Mouse (Mus musculus) midbrain, embryonic 10.5 days (tissue): ENCODE measurements around the gene Rrp36. TPM values are rescaled to one million over a fixed set of nuclear protein-coding genes. Genes with fewer than 3 reads are reported as not detected.
A peak's percentile ranks its signal among the peaks of the same experiment; 100 is the strongest.

ENCODE experiments used
- DNase-seq: peaks from one replicate; pipeline ENCODE4 v3.0.0-alpha.2; 2017; ENCODE audit warnings: low spot score
- H3K27ac ChIP-seq: fragments of 300-500 bp; sonication (generic); replicated peaks from 2 replicates; pipeline ENCODE4 v1.5.1; 2016; ENCODE audit warnings: mild to moderate bottlenecking
- H3K27me3 ChIP-seq: fragments of 300-500 bp; sonication (generic); 2 replicates; pipeline ENCODE4 v1.6.1; 2016; ENCODE audit warnings: low read depth, mild to moderate bottlenecking; ENCODE audit not compliant: poor library complexity, severe bottlenecking
- H3K36me3 ChIP-seq: fragments of 300-500 bp; sonication (generic); 2 replicates; pipeline ENCODE4 v1.6.1; 2016; ENCODE audit warnings: mild to moderate bottlenecking, moderate library complexity
- H3K4me1 ChIP-seq: fragments of 300-500 bp; sonication (generic); 2 replicates; pipeline ENCODE4 v1.6.1; 2016
- H3K4me3 ChIP-seq: fragments of 300-500 bp; sonication (generic); 2 replicates; pipeline ENCODE4 v1.5.1; 2016; ENCODE audit warnings: mild to moderate bottlenecking, moderate library complexity
- H3K9me3 ChIP-seq: fragments of 300-500 bp; sonication (generic); replicated peaks from 2 replicates; pipeline ENCODE4 v1.6.1; 2016; ENCODE audit warnings: mild to moderate bottlenecking
- WGBS: fragments of 180-500 bp; shearing (Covaris S2); methylation state at CpG from one replicate; pipeline ENCODE4 v1.1.7; 2016; 5-methylcytosine and 5-hydroxymethylcytosine counted together
- polyA plus RNA-seq: library from polyadenylated mRNA; unstranded; fragments of >200 nt; fragmentation: Nextera tagmentation; extraction: Ambion mirVana; gene quantifications from 2 replicates; pipeline ENCODE4 v1.2.1, GENCODE M21; 2016

The Rrp36 gene
- polyA plus RNA-seq, 1 experiment from 2014 or later, result 69.4 TPM

DNA sequence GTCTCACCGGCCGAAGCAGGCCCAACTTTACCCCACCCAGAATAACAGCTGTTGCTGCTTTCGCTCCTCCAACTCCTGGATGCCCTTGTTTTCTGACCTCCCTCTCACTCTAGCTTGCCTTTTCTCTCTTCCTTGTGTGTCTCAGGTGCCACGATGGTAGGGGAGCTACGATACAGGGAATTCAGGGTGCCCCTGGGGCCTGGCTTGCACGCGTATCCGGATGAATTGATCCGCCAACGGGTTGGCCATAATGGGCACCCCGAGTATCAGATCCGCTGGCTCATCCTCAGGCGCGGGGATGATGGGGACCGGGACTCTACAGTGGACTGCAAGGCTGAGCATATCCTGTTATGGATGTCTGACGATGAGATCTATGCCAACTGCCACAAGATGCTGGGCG lies 22.9 kb downstream of the Rrp36 start:
- WGBS, result 82% methylated on average over 17 of the region's 17 CpGs
- H3K4me1 ChIP-seq, result peaks cover 49% of the 10 kb centered on the region
- peak overlapping the region; percentile 96 for H3K27ac ChIP-seq
- no peaks in the 10 kb centered on the region for H3K9me3 ChIP-seq
- peak overlapping the region; percentile 82 for H3K4me3 ChIP-seq
- H3K27me3 ChIP-seq, result no peaks in the 10 kb centered on the region
- peaks cover 63% of the 10 kb centered on the region for H3K36me3 ChIP-seq
- no peak for DNase-seq

- H3K27ac ChIP-seq, result peak within 1 kb of the TSS; percentile 96
- peak within 1 kb of the TSS; percentile 82 for H3K4me3 ChIP-seq
- peaks cover 50% of the 10 kb centered on the region for H3K4me1 ChIP-seq
- H3K27me3 ChIP-seq, result no peaks in the 10 kb centered on the region
- peaks cover 55% of the 10 kb centered on the region for H3K36me3 ChIP-seq
- peak; percentile 94 for DNase-seq
- 2% methylated on average over 58 of the region's 58 CpGs for WGBS
- no peaks in the 10 kb centered on the region for H3K9me3 ChIP-seq
These were observed 23.7 kb downstream of the Rrp36 start, which contains the start of gene Cul7 for GRCm38 (mm10) chr17:46650232-46651031. Cul7 (plus strand) TSS chr17:46650337.

DNA sequence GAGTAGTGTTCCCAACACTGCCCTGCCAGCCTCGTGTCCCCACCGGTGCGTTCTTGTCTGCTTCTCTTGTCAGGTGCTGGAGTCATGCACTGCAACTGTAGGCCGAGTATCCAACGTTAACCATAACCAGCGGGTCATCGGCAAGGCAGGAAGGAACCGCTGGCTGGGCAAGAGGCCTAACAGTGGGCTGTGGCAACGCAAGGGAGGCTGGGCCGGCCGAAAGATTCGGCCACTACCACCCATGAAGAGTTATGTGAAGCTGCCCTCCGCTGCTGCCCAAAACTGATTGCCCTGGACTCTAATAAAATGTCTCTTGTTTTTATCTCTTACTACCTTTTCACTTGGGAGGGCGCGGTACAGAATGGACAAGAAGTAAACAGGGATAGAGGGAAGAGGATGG lies 24.3 kb downstream of the Rrp36 start:
- Histone ChIP-seq H3K4me3 (peak overlapping the region; percentile 82), H3K36me3 (peaks cover 50% of the 10 kb centered on the region), H3K27me3 (no peaks in the 10 kb centered on the region), H3K9me3 (no peaks in the 10 kb centered on the region), H3K4me1 (peaks cover 56% of the 10 kb centered on the region), H3K27ac (peak overlapping the region; percentile 96)
- DNase-seq, result no peak
- 47% methylated on average over 15 of the region's 15 CpGs for WGBS

DNA sequence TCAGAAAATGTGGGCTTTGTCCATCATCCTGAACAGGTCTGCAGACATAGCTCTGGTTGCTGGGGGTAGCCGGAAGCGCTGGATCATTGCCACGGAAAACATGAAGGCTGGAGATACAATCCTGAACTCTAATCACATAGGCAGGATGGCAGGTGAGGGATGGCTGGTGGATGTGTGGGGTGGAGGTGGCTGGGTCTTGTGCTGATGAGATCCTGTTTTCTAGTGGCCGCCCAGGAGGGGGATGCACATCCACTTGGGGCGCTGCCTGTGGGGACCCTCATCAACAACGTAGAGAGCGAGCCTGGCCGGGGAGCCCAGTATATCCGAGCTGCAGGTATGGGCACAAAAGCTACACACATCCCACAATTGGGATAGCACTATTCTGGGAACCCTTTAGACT lies 25.7 kb downstream of the Rrp36 start:
- no peaks in the 10 kb centered on the region for H3K27me3 ChIP-seq
- H3K4me1 ChIP-seq, result peaks cover 64% of the 10 kb centered on the region
- H3K27ac ChIP-seq, result no peak overlapping the region
- H3K9me3 ChIP-seq, result no peaks in the 10 kb centered on the region
- DNase-seq, result no peak
- H3K4me3 ChIP-seq, result 0 out of 2 replicates have a peak overlapping the region, but pooled peaks have one; percentile 7
- 89% methylated on average over 9 of the region's 9 CpGs for WGBS
- peaks cover 36% of the 10 kb centered on the region for H3K36me3 ChIP-seq

- no peak overlapping the region for H3K27ac ChIP-seq
- WGBS, result 95% methylated on average over 7 of the region's 7 CpGs
- peaks cover 28% of the 10 kb centered on the region for H3K36me3 ChIP-seq
- no peaks in the 10 kb centered on the region for H3K27me3 ChIP-seq
- H3K9me3 ChIP-seq, result no peaks in the 10 kb centered on the region
- 0 out of 2 replicates have a peak overlapping the region, but pooled peaks have one; percentile 80 for H3K4me3 ChIP-seq
- DNase-seq, result no peak
- H3K4me1 ChIP-seq, result peaks cover 57% of the 10 kb centered on the region
These were observed 26.9 kb downstream of the Rrp36 start for GRCm38 (mm10) chr17:46647279-46647678.

DNA sequence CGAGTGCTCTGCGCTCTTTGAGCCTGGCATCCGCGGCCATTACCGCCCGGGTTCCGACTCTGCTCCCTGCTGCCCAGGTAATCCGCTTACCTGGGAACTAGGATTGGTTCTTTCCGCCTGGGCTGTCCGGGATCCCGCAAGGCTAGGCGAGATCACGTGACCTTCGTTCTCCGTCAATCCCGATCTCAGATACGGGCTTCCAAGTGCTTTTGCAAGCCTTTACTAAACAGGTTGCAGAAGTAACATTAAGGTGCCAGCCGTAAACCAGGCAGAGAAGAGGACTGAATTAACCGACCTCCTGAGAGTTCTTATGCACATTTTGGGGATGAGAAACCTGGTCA lies 27.9 kb downstream of the Rrp36 start:
- no peaks in the 10 kb centered on the region for H3K9me3 ChIP-seq
- under 1% methylated on average over 19 of the region's 19 CpGs for WGBS
- peak overlapping the region; percentile 80 for H3K4me3 ChIP-seq
- no peak for DNase-seq
- peaks cover 47% of the 10 kb centered on the region for H3K4me1 ChIP-seq
- H3K36me3 ChIP-seq, result peaks cover 31% of the 10 kb centered on the region
- H3K27ac ChIP-seq, result peak overlapping the region; percentile 90
- no peaks in the 10 kb centered on the region for H3K27me3 ChIP-seq

GRCm38 (mm10) chr17:46645561-46646321 lies 28.4 kb downstream of the Rrp36 start, which contains the start of the genes Klc4 and Mrpl2:
Klc4 (minus strand) TSS chr17:46646022.
Mrpl2 (plus strand) TSS chr17:46646229.
- peak within 1 kb of the TSS; percentile 80 for H3K4me3 ChIP-seq
- peaks cover 42% of the 10 kb centered on the region for H3K4me1 ChIP-seq
- WGBS, result under 1% methylated on average over 53 of the region's 53 CpGs
- H3K27me3 ChIP-seq, result no peaks in the 10 kb centered on the region
- H3K36me3 ChIP-seq, result peaks cover 37% of the 10 kb centered on the region
- DNase-seq, result peak; percentile 100
- H3K9me3 ChIP-seq, result no peaks in the 10 kb centered on the region
- H3K27ac ChIP-seq, result peak within 1 kb of the TSS; percentile 90

GRCm38 (mm10) chr17:46644916-46645475 lies 29.2 kb downstream of the Rrp36 start:
- 6% methylated on average over 11 of the region's 11 CpGs for WGBS
- H3K27me3 ChIP-seq, result no peaks in the 10 kb centered on the region
- no peaks in the 10 kb centered on the region for H3K9me3 ChIP-seq
- peak overlapping the region; percentile 80 for H3K4me3 ChIP-seq
- H3K36me3 ChIP-seq, result peaks cover 44% of the 10 kb centered on the region
- peak overlapping the region; percentile 90 for H3K27ac ChIP-seq
- DNase-seq, result no peak
- H3K4me1 ChIP-seq, result peaks cover 34% of the 10 kb centered on the region

DNA sequence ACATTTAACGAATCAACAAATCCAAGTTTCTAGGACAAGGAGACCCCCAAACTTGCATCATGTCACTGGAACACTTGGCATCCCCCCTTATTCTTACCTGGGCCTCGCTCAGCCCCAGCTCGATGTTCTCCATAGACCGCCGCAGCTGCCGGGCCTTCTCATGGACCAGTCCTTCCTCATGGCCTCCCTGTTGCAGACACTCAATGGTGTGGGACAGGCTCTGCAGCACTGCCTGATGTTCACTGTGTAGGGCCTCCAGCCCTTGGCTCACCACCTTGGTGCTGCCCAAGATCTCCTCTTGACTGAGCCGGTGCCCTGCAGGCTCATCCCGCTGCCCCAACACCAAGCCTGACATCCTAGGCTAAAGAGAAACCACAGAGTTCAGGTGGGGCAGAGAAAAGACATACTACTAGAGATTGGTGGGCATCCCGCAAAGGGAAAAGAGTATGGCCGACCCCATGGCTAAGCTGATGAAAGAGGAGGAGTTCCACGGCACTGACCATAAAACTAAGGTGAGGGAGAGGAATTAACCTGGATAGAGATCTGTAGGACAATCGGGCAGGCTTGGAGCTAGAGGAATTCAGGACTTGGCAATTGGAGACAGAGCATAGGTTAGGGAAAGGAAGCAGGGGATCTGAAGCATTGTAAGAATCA lies 29.9 kb downstream of the Rrp36 start:
- Histone ChIP-seq H3K4me1 (peaks cover 27% of the 10 kb centered on the region), H3K27ac (no peak overlapping the region), H3K4me3 (peak overlapping the region; percentile 80), H3K36me3 (peaks cover 50% of the 10 kb centered on the region), H3K27me3 (no peaks in the 10 kb centered on the region), H3K9me3 (no peaks in the 10 kb centered on the region)
- no peak for DNase-seq
- WGBS, result 87% methylated on average over 12 of the region's 12 CpGs

DNA sequence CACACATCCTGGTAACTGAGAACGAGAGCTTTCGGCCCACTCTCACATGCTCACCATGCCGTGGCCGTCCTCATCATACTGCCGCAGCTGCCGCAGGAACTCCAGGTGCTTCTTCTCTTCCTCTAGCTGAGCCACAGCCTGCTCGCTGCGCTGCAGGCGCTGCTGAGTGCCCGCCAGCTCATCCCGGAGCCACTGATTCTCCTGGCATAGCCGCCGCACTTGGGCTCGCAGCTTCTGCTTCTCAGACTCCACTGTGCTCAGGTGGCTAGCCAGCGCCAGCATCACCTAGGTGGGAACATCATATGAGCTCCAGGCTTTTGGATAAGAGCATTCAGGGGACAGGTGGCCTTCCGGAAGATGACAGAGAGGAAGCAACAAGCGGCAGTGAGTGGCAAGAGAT lies 32.1 kb downstream of the Rrp36 start:
- H3K36me3 ChIP-seq, result peaks cover 39% of the 10 kb centered on the region
- no peak overlapping the region for H3K27ac ChIP-seq
- no peak overlapping the region for H3K4me3 ChIP-seq
- no peak for DNase-seq
- H3K4me1 ChIP-seq, result peaks cover 22% of the 10 kb centered on the region
- 92% methylated on average over 17 of the region's 17 CpGs for WGBS
- no peaks in the 10 kb centered on the region for H3K9me3 ChIP-seq
- H3K27me3 ChIP-seq, result no peaks in the 10 kb centered on the region

DNA sequence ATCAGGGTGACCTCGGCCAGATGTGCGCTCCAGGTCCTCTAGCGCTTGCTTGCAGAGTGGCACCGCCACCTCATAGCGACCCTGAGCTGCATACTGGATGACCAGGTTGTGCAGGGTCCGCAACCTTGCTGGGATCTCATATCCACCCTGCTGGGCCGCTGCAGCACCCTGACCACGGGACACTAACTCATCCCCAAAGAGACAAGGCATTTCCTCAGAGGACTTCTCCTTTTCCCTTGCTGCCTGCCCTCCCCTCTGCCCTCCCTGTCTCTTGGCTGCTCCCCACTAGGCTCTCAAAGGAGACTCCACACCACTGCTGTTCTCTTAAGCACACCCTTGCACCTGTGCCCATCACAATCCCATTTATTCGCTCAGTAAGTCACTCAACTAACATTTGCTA lies 34.2 kb downstream of the Rrp36 start:
- 78% methylated on average over 9 of the region's 9 CpGs for WGBS
- no peak overlapping the region for H3K4me3 ChIP-seq
- no peak overlapping the region for H3K27ac ChIP-seq
- no peaks in the 10 kb centered on the region for H3K27me3 ChIP-seq
- no peak for DNase-seq
- H3K4me1 ChIP-seq, result peaks cover 14% of the 10 kb centered on the region
- H3K9me3 ChIP-seq, result no peaks in the 10 kb centered on the region
- H3K36me3 ChIP-seq, result peaks cover 50% of the 10 kb centered on the region

- H3K4me3 ChIP-seq, result peak overlapping the region; percentile 27; the same call in 1 of the 2 replicates
- WGBS, result 32% methylated on average over 15 of the region's 15 CpGs
- no peaks in the 10 kb centered on the region for H3K9me3 ChIP-seq
- H3K27ac ChIP-seq, result peak overlapping the region; percentile 76
- DNase-seq, result peak; percentile 47
- peaks cover 5% of the 10 kb centered on the region for H3K4me1 ChIP-seq
- H3K36me3 ChIP-seq, result peaks cover 65% of the 10 kb centered on the region
- no peaks in the 10 kb centered on the region for H3K27me3 ChIP-seq
These were observed 37.2 kb downstream of the Rrp36 start for GRCm38 (mm10) chr17:46636831-46637523.
